Mouse (Mus musculus) midbrain, embryonic 13.5 days (tissue): Measurements from ENCODE around the gene Tmem183a. TPM values are rescaled to one million over a fixed set of nuclear protein-coding genes. Genes with fewer than 3 reads are reported as not detected.
A peak's percentile ranks its signal among the peaks of the same experiment; 100 is the strongest.

Experiments used
- ATAC-seq: fragments of 200-750 bp; cut with Nextera tagmentation; 2 replicates; pipeline ENCODE4 v1.8.0; 2017; ENCODE audit warnings: mild to moderate bottlenecking, moderate TSS enrichment, moderate library complexity
- H3K27ac ChIP-seq: fragments of 300-500 bp; sonication (generic); 2 replicates; pipeline ENCODE4 v1.5.1; 2015; ENCODE audit warnings: inconsistent platforms, mild to moderate bottlenecking, moderate library complexity
- H3K27me3 ChIP-seq: fragments of 300-500 bp; sonication (generic); 2 replicates; pipeline ENCODE4 v1.6.1; 2015; ENCODE audit warnings: mild to moderate bottlenecking, inconsistent platforms
- H3K36me3 ChIP-seq: fragments of 300-500 bp; sonication (generic); 2 replicates; pipeline ENCODE4 v1.6.1; 2015; ENCODE audit warnings: mild to moderate bottlenecking, inconsistent platforms
- H3K4me1 ChIP-seq: fragments of 300-500 bp; sonication (generic); replicated peaks from 2 replicates; pipeline ENCODE4 v1.6.1; 2015; ENCODE audit warnings: inconsistent platforms
- H3K4me2 ChIP-seq: fragments of 300-500 bp; sonication (generic); replicated peaks from 2 replicates; pipeline ENCODE4 v1.6.1; 2015; ENCODE audit warnings: moderate library complexity, mild to moderate bottlenecking, inconsistent platforms
- H3K4me3 ChIP-seq: fragments of 300-500 bp; sonication (generic); replicated peaks from 2 replicates; pipeline ENCODE4 v1.5.1; 2015; ENCODE audit warnings: mild to moderate bottlenecking, inconsistent platforms
- H3K9ac ChIP-seq: fragments of 300-500 bp; sonication (generic); replicated peaks from 2 replicates; pipeline ENCODE4 v1.6.1; 2015; ENCODE audit warnings: mild to moderate bottlenecking, inconsistent platforms
- H3K9me3 ChIP-seq: fragments of 300-500 bp; sonication (generic); 2 replicates; pipeline ENCODE4 v1.6.1; 2016; ENCODE audit warnings: mild to moderate bottlenecking, inconsistent platforms
- WGBS: fragments of 180-500 bp; shearing (Covaris S2); methylation state at CpG from one replicate; pipeline ENCODE4 v1.1.7; 2015; 5-methylcytosine and 5-hydroxymethylcytosine counted together
- polyA plus RNA-seq: library from polyadenylated mRNA; unstranded; fragments of >200 nt; fragmentation: Nextera tagmentation; extraction: Ambion mirVana; gene quantifications from 2 replicates; pipeline ENCODE4 v1.2.1, GENCODE M21; 2015

Gene Tmem183a
- polyA plus RNA-seq, 1 experiment from 2014 or later: 128 TPM

- Histone ChIP-seq H3K27ac (no peak overlapping the region), H3K4me3 (peak overlapping the region; percentile 52), H3K4me1 (peaks cover 13% of the 10 kb centered on the region), H3K9ac (no peak overlapping the region), H3K36me3 (peaks cover 21% of the 10 kb centered on the region), H3K4me2 (peak overlapping the region; percentile 77), H3K9me3 (no peaks in the 10 kb centered on the region), H3K27me3 (no peaks in the 10 kb centered on the region)
- ATAC-seq: no peak
- WGBS: 9% methylated on average over 2 of the region's 2 CpGs
These were observed 18.2 kb downstream of the Tmem183a start for GRCm38 (mm10) chr1:134343567-134343966.

- WGBS: 77% methylated on average over 8 of the region's 8 CpGs
- Histone ChIP-seq H3K4me2 (0 out of 2 replicates have a peak overlapping the region, but pooled peaks have one; percentile 77), H3K9me3 (no peaks in the 10 kb centered on the region), H3K27me3 (no peaks in the 10 kb centered on the region), H3K27ac (no peak overlapping the region), H3K9ac (no peak overlapping the region), H3K36me3 (peaks cover 19% of the 10 kb centered on the region), H3K4me1 (peaks cover 13% of the 10 kb centered on the region), H3K4me3 (no peak overlapping the region)
- ATAC-seq: no peak
These were observed 18.9 kb downstream of the Tmem183a start for GRCm38 (mm10) chr1:134342781-134343310.

GRCm38 (mm10) chr1:134342278-134342664, 19.5 kb downstream of the Tmem183a start:
- Histone ChIP-seq H3K9me3 (no peaks in the 10 kb centered on the region), H3K4me1 (peaks cover 13% of the 10 kb centered on the region), H3K9ac (no peak overlapping the region), H3K4me2 (no peak overlapping the region), H3K36me3 (peaks cover 14% of the 10 kb centered on the region), H3K4me3 (no peak overlapping the region), H3K27ac (no peak overlapping the region), H3K27me3 (no peaks in the 10 kb centered on the region)
- WGBS: 76% methylated on average over 2 of the region's 2 CpGs
- ATAC-seq: no peak

GRCm38 (mm10) chr1:134341641-134342277, 20.0 kb downstream of the Tmem183a start:
- H3K9me3 ChIP-seq: no peaks in the 10 kb centered on the region
- H3K27me3 ChIP-seq: no peaks in the 10 kb centered on the region
- peaks cover 13% of the 10 kb centered on the region for H3K4me1 ChIP-seq
- H3K27ac ChIP-seq: no peak overlapping the region
- no peak for ATAC-seq
- WGBS: 80% methylated on average over 5 of the region's 5 CpGs
- H3K9ac ChIP-seq: no peak overlapping the region
- peaks cover 10% of the 10 kb centered on the region for H3K36me3 ChIP-seq
- H3K4me2 ChIP-seq: no peak overlapping the region
- no peak overlapping the region for H3K4me3 ChIP-seq

- no peak overlapping the region for H3K4me3 ChIP-seq
- no peak for ATAC-seq
- WGBS: 92% methylated on average over 18 of the region's 18 CpGs
- peaks cover 12% of the 10 kb centered on the region for H3K4me1 ChIP-seq
- H3K9me3 ChIP-seq: no peaks in the 10 kb centered on the region
- H3K36me3 ChIP-seq: no peaks in the 10 kb centered on the region
- no peak overlapping the region for H3K9ac ChIP-seq
- H3K27ac ChIP-seq: no peak overlapping the region
- no peaks in the 10 kb centered on the region for H3K27me3 ChIP-seq
- H3K4me2 ChIP-seq: no peak overlapping the region
These were observed 21.8 kb downstream of the Tmem183a start for GRCm38 (mm10) chr1:134339757-134340619.

- H3K4me2 ChIP-seq: no peak overlapping the region
- 95% methylated on average over 7 of the region's 7 CpGs for WGBS
- no peak for ATAC-seq
These were observed 22.6 kb downstream of the Tmem183a start for GRCm38 (mm10) chr1:134339162-134339561.

GRCm38 (mm10) chr1:134336958-134337710, 24.6 kb downstream of the Tmem183a start:
- Histone ChIP-seq H3K9ac (no peak overlapping the region), H3K4me3 (no peak overlapping the region), H3K4me2 (no peak overlapping the region), H3K36me3 (no peaks in the 10 kb centered on the region), H3K27me3 (no peaks in the 10 kb centered on the region), H3K9me3 (no peaks in the 10 kb centered on the region), H3K4me1 (peaks cover 9% of the 10 kb centered on the region; the same call in 1 of the 2 replicates), H3K27ac (no peak overlapping the region)
- WGBS: 84% methylated on average over 11 of the region's 11 CpGs
- no peak for ATAC-seq

More at GRCm38 (mm10) chr1:134339162-134339561, 22.6 kb downstream of the Tmem183a start:
- H3K9ac ChIP-seq: no peak overlapping the region
- H3K36me3 ChIP-seq: no peaks in the 10 kb centered on the region
- no peak overlapping the region for H3K4me3 ChIP-seq
- no peaks in the 10 kb centered on the region for H3K27me3 ChIP-seq
- H3K9me3 ChIP-seq: no peaks in the 10 kb centered on the region
- no peak overlapping the region for H3K27ac ChIP-seq
- peaks cover 4% of the 10 kb centered on the region for H3K4me1 ChIP-seq

GRCm38 (mm10) chr1:134335924-134336810, 25.6 kb downstream of the Tmem183a start:
- no peaks in the 10 kb centered on the region for H3K27me3 ChIP-seq
- H3K4me2 ChIP-seq: no peak overlapping the region
- H3K36me3 ChIP-seq: no peaks in the 10 kb centered on the region
- WGBS: 91% methylated on average over 12 of the region's 12 CpGs
- H3K27ac ChIP-seq: no peak overlapping the region
- H3K4me3 ChIP-seq: no peak overlapping the region
- no peak overlapping the region for H3K9ac ChIP-seq
- H3K9me3 ChIP-seq: no peaks in the 10 kb centered on the region
- H3K4me1 ChIP-seq: peaks cover 9% of the 10 kb centered on the region; the same call in 1 of the 2 replicates
- no peak for ATAC-seq

GRCm38 (mm10) chr1:134335211-134335923, 26.4 kb downstream of the Tmem183a start:
- H3K9ac ChIP-seq: no peak overlapping the region
- no peaks in the 10 kb centered on the region for H3K9me3 ChIP-seq
- no peak overlapping the region for H3K4me3 ChIP-seq
- no peaks in the 10 kb centered on the region for H3K27me3 ChIP-seq
- H3K4me1 ChIP-seq: peaks cover 9% of the 10 kb centered on the region; the same call in 1 of the 2 replicates
- no peaks in the 10 kb centered on the region for H3K36me3 ChIP-seq
- no peak for ATAC-seq
- 84% methylated on average over 13 of the region's 13 CpGs for WGBS
- no peak overlapping the region for H3K4me2 ChIP-seq
- no peak overlapping the region for H3K27ac ChIP-seq

- Histone ChIP-seq H3K4me2 (no peak overlapping the region), H3K4me3 (no peak overlapping the region), H3K27me3 (no peaks in the 10 kb centered on the region), H3K36me3 (no peaks in the 10 kb centered on the region), H3K9ac (no peak overlapping the region), H3K9me3 (no peaks in the 10 kb centered on the region), H3K27ac (no peak overlapping the region), H3K4me1 (peaks cover 9% of the 10 kb centered on the region; the same call in 1 of the 2 replicates)
- no peak for ATAC-seq
- 78% methylated on average over 7 of the region's 7 CpGs for WGBS
These were observed 27.5 kb downstream of the Tmem183a start for GRCm38 (mm10) chr1:134334111-134334827.
